Mouse (Mus musculus) embryonic facial prominence, embryonic 12.5 days (tissue): ENCODE measurements around the gene Rps27rt. TPM values are rescaled to one million over a fixed set of nuclear protein-coding genes. Genes with fewer than 3 reads are reported as not detected.
"Not testable (repeated sequence)": the region's sequence is repeated elsewhere in the genome, so short reads cannot be mapped to it uniquely, and the experiment has no call there.

Source experiments
- ATAC-seq: fragments of 200-750 bp; cut with Nextera tagmentation; 2 replicates; pipeline ENCODE4 v1.8.0; 2017; ENCODE audit not compliant: insufficient number of reproducible peaks, insufficient read depth, low FRiP score, low TSS enrichment
- H3K27ac ChIP-seq: fragments of 300-500 bp; sonication (generic); 2 replicates; pipeline ENCODE4 v1.5.1; 2016; ENCODE audit warnings: mild to moderate bottlenecking
- H3K27me3 ChIP-seq: fragments of 300-500 bp; sonication (generic); 2 replicates; pipeline ENCODE4 v1.6.1; 2016; ENCODE audit warnings: mild to moderate bottlenecking, moderate library complexity
- H3K36me3 ChIP-seq: fragments of 300-500 bp; sonication (generic); 2 replicates; pipeline ENCODE4 v1.6.1; 2016; ENCODE audit warnings: mild to moderate bottlenecking
- H3K4me1 ChIP-seq: fragments of 300-500 bp; sonication (generic); 2 replicates; pipeline ENCODE4 v1.6.1; 2016
- H3K4me2 ChIP-seq: fragments of 300-500 bp; sonication (generic); replicated peaks from 2 replicates; pipeline ENCODE4 v1.6.1; 2016; ENCODE audit warnings: mild to moderate bottlenecking, moderate library complexity
- H3K4me3 ChIP-seq: fragments of 300-500 bp; sonication (generic); 2 replicates; pipeline ENCODE4 v1.5.1; 2016; ENCODE audit warnings: mild to moderate bottlenecking
- H3K9ac ChIP-seq: fragments of 300-500 bp; sonication (generic); 2 replicates; pipeline ENCODE4 v1.6.1; 2016; ENCODE audit warnings: mild to moderate bottlenecking, moderate library complexity
- H3K9me3 ChIP-seq: fragments of 300-500 bp; sonication (generic); 2 replicates; pipeline ENCODE4 v1.6.1; 2016; ENCODE audit warnings: mild to moderate bottlenecking, moderate library complexity
- WGBS: fragments of 180-500 bp; shearing (Covaris S2); methylation state at CpG from one replicate; pipeline ENCODE4 v1.1.7; 2016; 5-methylcytosine and 5-hydroxymethylcytosine counted together
- polyA plus RNA-seq: library from polyadenylated mRNA; unstranded; fragments of >200 nt; fragmentation: Nextera tagmentation; extraction: Ambion mirVana; gene quantifications from 2 replicates; pipeline ENCODE4 v1.2.1, GENCODE M21; 2016

Rps27rt gene
- 394 and 429 TPM in 2 replicates for polyA plus RNA-seq

GRCm38 (mm10) chr9:114982689-114983360, at the start of gene Rps27rt:
Gene Rps27rt (minus strand): TSS chr9:114982739.
- Histone ChIP-seq H3K4me2 (no peak within 1 kb of the TSS), H3K27me3 (peaks cover 10% of the 10 kb centered on the region), H3K4me3 (no peak within 1 kb of the TSS), H3K27ac (no peak within 1 kb of the TSS), H3K4me1 (peaks cover 12% of the 10 kb centered on the region; the same call in 1 of the 2 replicates), H3K9ac (no peak within 1 kb of the TSS), H3K36me3 (no peaks in the 10 kb centered on the region), H3K9me3 (no peaks in the 10 kb centered on the region)
- no peak for ATAC-seq
- 92% methylated on average over 16 of the region's 16 CpGs for WGBS

GRCm38 (mm10) chr9:115031046-115031445, 48.5 kb upstream of the Rps27rt start:
- H3K4me1 ChIP-seq, H3K36me3 ChIP-seq, H3K4me3 ChIP-seq, H3K27me3 ChIP-seq, H3K9ac ChIP-seq, ATAC-seq, H3K4me2 ChIP-seq, H3K27ac ChIP-seq, H3K9me3 ChIP-seq: not testable (repeated sequence)
- 100% methylated on average over 1 of the region's 1 CpGs for WGBS

GRCm38 (mm10) chr9:115030581-115030980, 48.0 kb upstream of the Rps27rt start:
- Histone ChIP-seq H3K27ac (no peak overlapping the region), H3K9ac (no peak overlapping the region), H3K4me1 (peaks cover 5% of the 10 kb centered on the region; the same call in 1 of the 2 replicates), H3K9me3 (no peaks in the 10 kb centered on the region), H3K27me3 (no peaks in the 10 kb centered on the region), H3K36me3 (no peaks in the 10 kb centered on the region), H3K4me2 (no peak overlapping the region), H3K4me3 (no peak overlapping the region)
- no peak for ATAC-seq
- WGBS = 65% methylated on average over 4 of the region's 4 CpGs

- peaks cover 5% of the 10 kb centered on the region; the same call in 1 of the 2 replicates for H3K4me1 ChIP-seq
- 9% methylated on average over 3 of the region's 3 CpGs for WGBS
- no peak overlapping the region for H3K4me2 ChIP-seq
- H3K36me3 ChIP-seq = no peaks in the 10 kb centered on the region
- H3K9ac ChIP-seq = no peak overlapping the region
- ATAC-seq = no peak
- H3K27me3 ChIP-seq = no peaks in the 10 kb centered on the region
- no peak overlapping the region for H3K27ac ChIP-seq
- no peaks in the 10 kb centered on the region for H3K9me3 ChIP-seq
- no peak overlapping the region for H3K4me3 ChIP-seq
Measured at GRCm38 (mm10) chr9:115029307-115029706, 46.8 kb upstream of the Rps27rt start.

- no peaks in the 10 kb centered on the region for H3K36me3 ChIP-seq
- no peak overlapping the region for H3K27ac ChIP-seq
- H3K4me1 ChIP-seq = no peaks in the 10 kb centered on the region; the same call in 1 of the 2 replicates
- no peak overlapping the region for H3K4me3 ChIP-seq
- H3K27me3 ChIP-seq = no peaks in the 10 kb centered on the region
- no peaks in the 10 kb centered on the region for H3K9me3 ChIP-seq
- H3K4me2 ChIP-seq = no peak overlapping the region
- 93% methylated on average over 10 of the region's 10 CpGs for WGBS
- no peak overlapping the region for H3K9ac ChIP-seq
- no peak for ATAC-seq
Measured at GRCm38 (mm10) chr9:115023708-115024383, 41.3 kb upstream of the Rps27rt start.

GRCm38 (mm10) chr9:115023137-115023536, 40.6 kb upstream of the Rps27rt start:
- Histone ChIP-seq H3K27ac (no peak overlapping the region), H3K27me3 (no peaks in the 10 kb centered on the region), H3K36me3 (no peaks in the 10 kb centered on the region), H3K4me2 (no peak overlapping the region), H3K4me1 (peaks cover 3% of the 10 kb centered on the region; the same call in 1 of the 2 replicates), H3K9me3 (no peaks in the 10 kb centered on the region), H3K4me3 (no peak overlapping the region), H3K9ac (no peak overlapping the region)
- WGBS = 87% methylated on average over 3 of the region's 3 CpGs
- no peak for ATAC-seq

- ATAC-seq = no peak
- no peak overlapping the region for H3K9ac ChIP-seq
Measured at GRCm38 (mm10) chr9:115021419-115021818, 38.9 kb upstream of the Rps27rt start.

GRCm38 (mm10) chr9:115020141-115020540, 37.6 kb upstream of the Rps27rt start:
- Histone ChIP-seq H3K9me3 (0 out of 2 replicates have a peak, but pooled peaks cover 2% of the 10 kb centered on the region), H3K36me3 (no peaks in the 10 kb centered on the region), H3K4me1 (peaks cover 3% of the 10 kb centered on the region; the same call in 1 of the 2 replicates), H3K4me3 (no peak overlapping the region), H3K4me2 (no peak overlapping the region), H3K27me3 (no peaks in the 10 kb centered on the region), H3K9ac (no peak overlapping the region), H3K27ac (no peak overlapping the region)
- ATAC-seq = no peak
- 94% methylated on average over 7 of the region's 7 CpGs for WGBS

More at GRCm38 (mm10) chr9:115021419-115021818, 38.9 kb upstream of the Rps27rt start:
- Histone ChIP-seq H3K4me1 (peaks cover 3% of the 10 kb centered on the region; the same call in 1 of the 2 replicates), H3K36me3 (no peaks in the 10 kb centered on the region), H3K9me3 (no peaks in the 10 kb centered on the region), H3K27ac (no peak overlapping the region), H3K4me2 (no peak overlapping the region), H3K27me3 (no peaks in the 10 kb centered on the region), H3K4me3 (no peak overlapping the region)
- WGBS = 87% methylated on average over 2 of the region's 2 CpGs

GRCm38 (mm10) chr9:115012367-115012766, 29.8 kb upstream of the Rps27rt start:
- no peak for ATAC-seq
- no peaks in the 10 kb centered on the region for H3K27me3 ChIP-seq
- H3K27ac ChIP-seq = no peak overlapping the region
- 55% methylated on average over 12 of the region's 12 CpGs for WGBS
- H3K36me3 ChIP-seq = no peaks in the 10 kb centered on the region; the same call in 1 of the 2 replicates
- H3K4me3 ChIP-seq = no peak overlapping the region
- H3K9me3 ChIP-seq = peaks cover 11% of the 10 kb centered on the region; the same call in 1 of the 2 replicates
- H3K4me1 ChIP-seq = no peaks in the 10 kb centered on the region
- H3K4me2 ChIP-seq = no peak overlapping the region
- H3K9ac ChIP-seq = no peak overlapping the region

- WGBS = 78% methylated on average over 7 of the region's 7 CpGs
- no peaks in the 10 kb centered on the region; the same call in 1 of the 2 replicates for H3K36me3 ChIP-seq
- no peaks in the 10 kb centered on the region for H3K27me3 ChIP-seq
- H3K4me1 ChIP-seq = no peaks in the 10 kb centered on the region
- H3K27ac ChIP-seq = no peak overlapping the region; the same call in 1 of the 2 replicates
- H3K9me3 ChIP-seq = peaks cover 8% of the 10 kb centered on the region; the same call in 1 of the 2 replicates
- no peak for ATAC-seq
- H3K4me3 ChIP-seq = no peak overlapping the region
- H3K4me2 ChIP-seq = no peak overlapping the region
- H3K9ac ChIP-seq = no peak overlapping the region
Measured at GRCm38 (mm10) chr9:115008194-115008593, 25.7 kb upstream of the Rps27rt start.

GRCm38 (mm10) chr9:115007776-115008175, 25.2 kb upstream of the Rps27rt start:
- no peaks in the 10 kb centered on the region for H3K27me3 ChIP-seq
- no peak overlapping the region for H3K4me3 ChIP-seq
- H3K4me1 ChIP-seq = no peaks in the 10 kb centered on the region
- H3K27ac ChIP-seq = peak overlapping the region; percentile 2; the same call in 1 of the 2 replicates
- H3K36me3 ChIP-seq = no peaks in the 10 kb centered on the region; the same call in 1 of the 2 replicates
- WGBS = 69% methylated on average over 6 of the region's 6 CpGs
- no peak overlapping the region for H3K4me2 ChIP-seq
- no peak for ATAC-seq
- H3K9ac ChIP-seq = no peak overlapping the region
- peaks cover 8% of the 10 kb centered on the region; the same call in 1 of the 2 replicates for H3K9me3 ChIP-seq

GRCm38 (mm10) chr9:115005446-115005845, 22.9 kb upstream of the Rps27rt start:
- H3K4me3 ChIP-seq = no peak overlapping the region
- no peak overlapping the region for H3K27ac ChIP-seq
- 63% methylated on average over 10 of the region's 10 CpGs for WGBS
- H3K4me1 ChIP-seq = no peaks in the 10 kb centered on the region
- H3K4me2 ChIP-seq = no peak overlapping the region
- no peak for ATAC-seq
- H3K27me3 ChIP-seq = no peaks in the 10 kb centered on the region
- peaks cover 8% of the 10 kb centered on the region; the same call in 1 of the 2 replicates for H3K9me3 ChIP-seq
- no peak overlapping the region for H3K9ac ChIP-seq
- no peaks in the 10 kb centered on the region; the same call in 1 of the 2 replicates for H3K36me3 ChIP-seq
